Mouse (Mus musculus): ENCODE results near the gene Vps37c. TPM values are rescaled to one million over a fixed set of nuclear protein-coding genes. Genes with fewer than 3 reads are reported as not detected.

The Vps37c gene
- total RNA-seq, 1 experiment from 2014 or later, result 19.1 TPM

- DNase-seq, result no peak
Observed at GRCm38 (mm10) chr19:10740641-10741440, 52.3 kb downstream of the Vps37c start.

GRCm38 (mm10) chr19:10742145-10742544, 53.6 kb downstream of the Vps37c start:
- DNase-seq, result no peak

- no peak for DNase-seq
Observed at GRCm38 (mm10) chr19:10742565-10742964, 54.0 kb downstream of the Vps37c start.

GRCm38 (mm10) chr19:10747182-10747581, 58.6 kb downstream of the Vps37c start:
- no peak for DNase-seq

- peak; percentile 47 for DNase-seq
Observed at GRCm38 (mm10) chr19:10747718-10748117, 59.2 kb downstream of the Vps37c start.

- DNase-seq, result no peak
Observed at GRCm38 (mm10) chr19:10748401-10749102, 60.0 kb downstream of the Vps37c start.

- DNase-seq, result no peak
Observed at GRCm38 (mm10) chr19:10749295-10749694, 60.8 kb downstream of the Vps37c start.

- DNase-seq, result no peak
Observed at GRCm38 (mm10) chr19:10750161-10750560, 61.6 kb downstream of the Vps37c start.

GRCm38 (mm10) chr19:10751607-10752006, 63.1 kb downstream of the Vps37c start:
- no peak for DNase-seq

- DNase-seq, result no peak
Observed at GRCm38 (mm10) chr19:10752106-10752505, 63.6 kb downstream of the Vps37c start.

GRCm38 (mm10) chr19:10752646-10753045, 64.1 kb downstream of the Vps37c start:
- DNase-seq, result no peak

- DNase-seq, result no peak
Observed at GRCm38 (mm10) chr19:10757125-10757524, 68.6 kb downstream of the Vps37c start.

- no peak for DNase-seq
Observed at GRCm38 (mm10) chr19:10757526-10757925, 69.0 kb downstream of the Vps37c start.

- DNase-seq, result no peak
Observed at GRCm38 (mm10) chr19:10758708-10759107, 70.2 kb downstream of the Vps37c start.

- no peak for DNase-seq
Observed at GRCm38 (mm10) chr19:10759525-10759924, 71.0 kb downstream of the Vps37c start.

GRCm38 (mm10) chr19:10759983-10760831, 71.7 kb downstream of the Vps37c start:
- no peak for DNase-seq

GRCm38 (mm10) chr19:10761794-10762415, 73.4 kb downstream of the Vps37c start:
- DNase-seq, result no peak

GRCm38 (mm10) chr19:10762468-10762867, 73.9 kb downstream of the Vps37c start:
- no peak for DNase-seq

GRCm38 (mm10) chr19:10763381-10764031, 75.0 kb downstream of the Vps37c start:
- DNase-seq, result no peak

Measured in adrenal gland, postnatal 14 days (tissue).